Mouse (Mus musculus) brain, embryonic 14.5 days (tissue): Measurements from ENCODE around the gene Capn12. TPM values are rescaled to one million over a fixed set of nuclear protein-coding genes. Genes with fewer than 3 reads are reported as not detected.

Source experiments
- DNase-seq: peaks from one replicate; pipeline ENCODE4 v3.0.0-alpha.2; 2011; ENCODE audit warnings: low read depth
- CTCF ChIP-seq: fragments of 200-500 bp; IDR thresholded peaks from 2 replicates; pipeline ENCODE4 v1.5.1; 2012; ENCODE audit warnings: inconsistent platforms, mild to moderate bottlenecking, moderate library complexity, borderline replicate concordance; ENCODE audit not compliant: insufficient read depth, insufficient read length; ENCODE audit errors: extremely low read depth
- POLR2A ChIP-seq: fragments of 200-500 bp; IDR thresholded peaks from 2 replicates; pipeline ENCODE4 v1.6.1; 2012; ENCODE audit warnings: mild to moderate bottlenecking, inconsistent platforms, borderline replicate concordance; ENCODE audit not compliant: poor library complexity, insufficient read depth, insufficient read length, severe bottlenecking; ENCODE audit errors: extremely low read depth
- polyA plus RNA-seq: library from polyadenylated mRNA; depleted of rRNA; stranded (reverse); fragments of >200 nt; gene quantifications from 2 replicates; pipeline ENCODE4 v1.2.3, GENCODE M21; 2012

Capn12 gene
- polyA plus RNA-seq, 1 experiment, result 0.08 TPM

DNA sequence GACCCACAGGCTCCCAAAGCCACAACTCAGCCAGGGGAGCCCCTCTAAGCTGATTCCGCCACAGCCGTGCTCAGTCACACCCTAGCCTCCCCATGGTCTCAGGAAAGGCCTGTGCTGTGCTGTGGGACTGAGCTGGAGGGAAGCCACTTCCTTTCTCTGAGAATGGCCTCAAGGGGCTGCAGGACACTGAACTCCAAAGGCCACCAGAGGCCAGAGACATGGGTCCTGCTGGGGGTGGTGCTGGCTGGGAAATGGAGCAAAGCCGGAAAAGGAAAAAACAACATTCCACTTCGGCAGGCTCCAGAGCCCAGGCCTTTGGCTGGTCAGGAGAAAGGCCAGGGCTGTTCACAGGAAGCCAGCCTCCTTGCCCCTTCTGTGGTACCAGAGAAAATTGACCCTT lies 30.4 kb downstream of the Capn12 start:
- DNase-seq, result no peak
- TF ChIP-seq CTCF (no peak), POLR2A (no peak)

DNA sequence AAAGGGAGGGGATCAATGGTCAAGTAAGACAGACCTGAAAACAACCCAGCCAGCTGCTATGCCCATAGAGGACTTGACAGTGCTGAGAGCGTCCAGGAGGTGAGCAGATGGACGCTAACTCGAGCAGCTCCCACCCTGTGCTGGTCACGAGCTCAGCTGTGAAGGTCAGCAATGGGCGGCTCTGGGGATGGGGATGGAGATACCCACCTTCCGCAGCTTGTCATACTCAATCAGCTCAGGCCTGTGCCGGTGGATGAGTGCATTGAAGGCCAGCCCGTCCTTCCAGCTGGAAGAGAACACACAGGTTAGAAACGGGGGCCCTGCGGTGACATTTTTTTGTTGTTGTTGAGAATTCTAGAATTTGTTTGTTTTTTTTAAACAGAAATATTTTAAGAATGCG lies 31.9 kb downstream of the Capn12 start:
- no peak for DNase-seq
- TF ChIP-seq CTCF, result no peak
- no peak for TF ChIP-seq POLR2A

DNA sequence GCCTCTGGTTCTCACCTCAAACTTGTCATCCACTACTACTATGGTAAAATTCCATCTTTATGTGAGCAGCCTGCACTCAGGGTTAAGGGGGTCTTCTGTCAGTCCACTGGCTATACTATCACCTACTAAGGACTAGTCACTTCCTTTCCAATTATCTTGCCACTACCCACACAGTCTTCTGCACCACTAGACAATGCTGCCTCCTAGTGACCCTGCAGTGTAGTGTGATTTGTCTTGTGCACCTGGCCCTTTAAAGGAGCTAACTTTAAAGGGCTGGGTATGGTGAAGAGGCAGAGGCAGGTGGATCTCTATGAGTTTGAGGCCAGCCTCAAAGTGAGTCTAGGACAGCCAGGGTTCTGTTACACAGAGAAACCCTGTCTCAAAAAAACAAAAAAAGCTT lies 35.3 kb downstream of the Capn12 start:
- no peak for DNase-seq
- TF ChIP-seq POLR2A (no peak), CTCF (no peak; the same call in 1 of the 2 replicates)

DNA sequence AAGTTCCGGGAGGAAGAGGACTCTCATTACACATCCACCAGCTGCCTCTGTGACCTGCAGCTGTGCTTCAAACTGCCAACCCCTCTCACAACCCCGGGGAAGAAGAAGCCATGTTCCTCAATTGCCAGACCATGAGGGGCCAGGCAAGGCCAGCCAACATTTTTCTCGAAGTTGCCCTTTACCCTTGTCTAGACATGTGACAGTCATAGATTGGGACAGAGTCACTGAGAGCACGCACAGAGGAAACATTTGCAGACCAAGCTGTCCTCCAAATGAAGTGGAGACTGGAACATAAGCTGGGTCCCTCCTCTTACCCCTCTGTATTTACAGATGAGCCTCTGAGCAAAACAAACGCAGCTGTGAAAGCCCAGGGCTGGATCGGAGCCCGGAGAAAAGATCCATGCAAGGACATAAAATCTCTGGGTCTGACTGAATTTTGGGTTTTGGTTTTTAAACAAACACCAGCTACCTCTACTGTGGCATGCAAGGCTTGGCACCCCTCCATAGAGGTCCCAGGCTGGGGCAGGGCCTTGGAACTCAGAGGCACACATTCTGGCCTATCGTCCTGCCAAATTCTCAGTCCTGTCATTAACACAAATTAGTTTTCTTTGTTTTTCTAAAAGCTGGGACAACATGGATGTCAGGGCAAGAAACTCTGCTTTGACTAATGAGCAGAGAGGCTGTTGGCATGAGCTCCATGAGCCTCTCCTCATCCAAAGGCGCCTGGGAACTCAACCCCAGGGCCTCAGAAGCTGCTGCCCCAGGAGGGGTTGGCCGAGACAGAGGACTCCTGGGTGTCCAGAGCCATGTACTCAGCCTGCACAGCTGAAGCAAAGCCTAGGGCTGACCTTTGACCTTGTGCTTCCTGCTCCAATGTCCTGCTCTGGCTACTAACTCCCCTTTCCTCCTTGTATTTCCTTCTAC lies 36.5 kb downstream of the Capn12 start:
- TF ChIP-seq POLR2A, result no peak
- no peak for TF ChIP-seq CTCF
- peak; percentile 86 for DNase-seq

DNA sequence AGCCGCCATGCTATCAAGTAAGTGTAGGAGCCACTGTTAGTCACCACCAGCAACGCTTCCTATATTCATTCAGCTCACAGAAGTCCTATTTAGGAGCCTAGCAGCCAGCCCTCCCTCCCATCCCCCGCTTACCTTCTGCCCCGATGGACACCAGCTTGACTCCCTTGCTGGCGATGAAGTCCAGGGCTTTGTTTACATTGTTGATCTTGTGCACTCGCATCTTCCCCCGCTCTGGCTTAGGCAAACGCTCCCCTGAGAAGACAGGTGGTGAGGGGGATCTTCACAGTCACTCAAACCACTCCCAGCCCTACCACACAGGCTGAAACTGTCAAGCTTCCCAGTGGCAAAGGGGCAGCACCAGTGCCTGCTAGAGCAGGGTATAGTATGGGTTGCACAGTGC lies 37.3 kb downstream of the Capn12 start:
- no peak for DNase-seq
- no peak for TF ChIP-seq POLR2A
- TF ChIP-seq CTCF, result no peak

DNA sequence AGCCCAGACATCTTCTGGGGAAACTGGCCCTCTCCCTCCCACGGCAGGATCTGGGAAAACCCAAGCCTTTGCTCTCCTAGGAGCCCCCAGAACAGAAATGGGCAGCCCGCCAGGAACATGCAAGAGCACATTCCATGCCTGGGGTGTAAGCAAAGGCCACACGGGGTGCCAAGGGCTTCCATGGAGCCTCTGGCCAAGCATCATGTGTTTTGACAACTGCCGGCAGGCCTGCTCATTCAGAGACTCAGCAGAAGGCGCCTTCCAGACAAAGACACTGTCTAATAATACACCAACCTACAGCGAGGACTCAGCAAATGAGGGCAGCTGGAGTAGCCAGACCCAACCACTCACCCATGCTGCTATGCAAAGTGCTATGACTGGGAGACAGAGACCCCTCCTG lies 38.6 kb downstream of the Capn12 start:
- TF ChIP-seq POLR2A, result no peak
- TF ChIP-seq CTCF, result no peak
- DNase-seq, result peak; percentile 96

DNA sequence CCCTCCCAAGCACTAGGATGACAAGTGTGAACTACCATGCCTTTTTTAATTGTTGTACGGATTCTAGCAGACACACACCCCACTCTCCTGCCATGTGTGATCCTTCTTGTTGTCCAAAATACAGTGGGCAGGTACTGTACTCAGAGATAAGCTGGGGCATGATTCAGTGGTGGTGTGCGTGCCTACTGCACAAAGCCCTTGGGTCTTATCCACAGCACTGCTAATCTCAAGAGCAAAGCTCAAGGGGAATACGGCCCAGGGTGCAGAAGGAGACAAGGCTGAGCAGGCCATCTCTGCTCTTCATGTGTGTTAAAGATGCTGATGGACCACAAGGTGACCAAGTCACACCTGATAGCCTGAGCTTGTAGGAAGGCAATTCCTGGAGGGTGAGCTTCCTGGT lies 40.0 kb downstream of the Capn12 start:
- no peak for TF ChIP-seq POLR2A
- no peak for TF ChIP-seq CTCF
- no peak for DNase-seq

DNA sequence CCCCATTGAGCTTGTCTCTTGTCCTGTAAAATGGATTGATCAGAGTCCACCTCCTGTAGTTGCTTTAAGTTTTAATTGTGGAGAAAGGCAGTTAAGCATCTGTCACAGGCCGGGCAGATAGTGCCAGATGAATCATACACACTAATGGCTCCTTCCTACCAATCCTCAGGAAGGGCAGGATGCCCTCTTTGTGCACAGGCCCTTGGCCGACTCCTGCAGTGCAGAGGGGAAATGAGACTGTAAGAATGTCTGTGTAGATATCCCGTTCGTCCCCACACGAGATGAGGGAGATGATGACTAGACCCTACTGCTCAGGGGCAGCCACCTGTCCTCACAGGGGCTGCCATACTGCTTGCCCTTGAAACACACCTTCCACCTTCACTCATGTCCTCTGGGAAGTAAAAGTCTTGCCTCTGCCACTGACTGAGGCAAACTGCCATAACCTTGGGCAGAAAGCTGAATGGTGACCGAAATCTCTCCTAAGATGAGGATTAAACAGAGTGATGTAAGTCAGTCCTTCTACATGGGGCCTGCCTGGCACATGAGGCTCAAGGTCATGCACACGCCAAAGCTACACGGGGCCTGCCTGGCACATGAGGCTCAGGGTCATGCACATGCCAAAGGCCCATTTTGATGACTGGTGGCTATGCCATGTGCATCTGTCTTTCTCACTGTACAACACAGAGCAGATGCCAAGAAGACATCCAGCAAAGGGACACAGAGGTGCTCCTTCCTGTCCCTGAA lies 40.7 kb downstream of the Capn12 start:
- peak; percentile 36 for DNase-seq
- TF ChIP-seq POLR2A (no peak), CTCF (no peak)

DNA sequence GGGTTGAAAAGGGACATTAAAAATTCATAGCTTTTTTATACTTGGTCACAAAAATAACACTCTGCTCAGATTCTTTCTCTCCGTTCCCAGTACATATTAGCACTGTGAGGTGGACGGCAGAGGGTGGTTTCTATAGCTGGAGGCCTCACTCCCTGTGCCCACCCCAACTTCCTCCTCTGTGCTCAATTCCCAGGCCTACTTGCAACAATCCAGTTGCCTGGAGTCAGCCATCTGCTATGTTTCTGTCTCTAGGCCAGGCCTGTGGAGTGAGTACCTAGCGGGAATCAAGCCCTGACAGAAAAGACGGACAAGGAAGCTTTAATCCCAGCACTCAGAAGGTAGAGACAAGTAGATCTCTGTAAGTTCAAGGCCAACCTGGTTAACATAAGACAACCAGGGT lies 41.4 kb downstream of the Capn12 start:
- peak; percentile 49 for DNase-seq
- TF ChIP-seq CTCF, result no peak
- no peak for TF ChIP-seq POLR2A

DNA sequence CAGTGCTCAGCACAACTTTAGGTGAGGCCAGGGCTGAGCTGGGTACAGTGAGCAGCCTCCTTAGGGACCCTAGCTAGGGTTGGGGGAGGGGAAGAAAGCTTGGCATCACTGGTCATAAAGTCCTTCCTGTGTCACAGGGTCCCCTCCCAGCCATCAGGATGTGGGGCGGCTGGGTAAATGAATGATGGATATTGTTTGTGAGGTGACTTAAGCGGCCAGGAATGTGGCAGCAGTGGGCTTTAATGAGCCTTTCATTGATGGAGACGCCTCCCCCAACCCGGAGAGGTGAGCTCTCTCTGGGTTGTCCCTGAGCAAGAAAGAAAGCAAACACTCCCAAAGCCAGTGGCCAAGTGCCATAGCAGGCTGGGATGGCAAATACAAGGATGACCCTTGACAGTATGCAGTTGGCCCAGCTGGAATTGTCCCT lies 42.7 kb downstream of the Capn12 start:
- TF ChIP-seq POLR2A (no peak), CTCF (no peak)
- peak; percentile 71 for DNase-seq

DNA sequence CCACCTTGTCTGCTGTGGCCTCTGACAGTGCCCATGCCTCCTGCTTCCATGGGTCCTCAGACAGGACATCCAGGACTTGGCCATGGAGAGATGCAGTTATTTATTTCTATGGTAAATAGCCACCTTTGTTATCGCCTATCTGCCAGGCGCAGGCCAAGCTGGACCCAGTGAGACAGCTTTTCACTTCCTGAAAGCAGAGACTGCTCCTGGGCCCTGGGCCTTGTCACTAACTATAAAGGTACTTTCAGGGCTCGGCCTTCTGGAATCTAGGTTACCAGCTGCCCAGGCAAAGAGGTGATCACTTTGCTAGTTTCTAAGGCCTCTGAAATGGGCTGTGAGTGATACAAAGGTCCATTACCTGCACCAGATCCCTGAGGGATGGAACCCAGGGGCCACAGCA lies 43.6 kb downstream of the Capn12 start:
- DNase-seq, result no peak
- no peak for TF ChIP-seq CTCF
- no peak for TF ChIP-seq POLR2A

DNA sequence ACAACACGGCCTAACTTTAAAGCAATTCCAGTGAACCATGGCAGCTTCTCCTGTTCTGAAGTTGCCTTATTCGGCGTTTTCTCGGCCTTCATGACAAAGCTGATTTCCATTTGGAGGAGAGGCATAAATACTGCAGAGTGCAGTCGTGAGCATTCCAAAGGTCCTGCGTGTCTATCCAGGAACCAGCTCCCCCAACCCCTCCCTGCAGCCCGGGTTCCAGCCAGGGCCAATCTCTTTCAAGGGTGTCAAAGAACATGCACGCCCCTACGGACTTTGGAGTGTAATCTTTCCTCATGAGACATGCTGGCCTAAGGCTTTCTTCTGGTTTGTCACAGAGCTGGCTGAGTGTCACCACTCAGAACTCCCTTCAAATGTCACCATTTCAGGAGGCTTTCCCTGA lies 44.1 kb downstream of the Capn12 start:
- no peak for DNase-seq
- TF ChIP-seq CTCF (no peak), POLR2A (no peak)

DNA sequence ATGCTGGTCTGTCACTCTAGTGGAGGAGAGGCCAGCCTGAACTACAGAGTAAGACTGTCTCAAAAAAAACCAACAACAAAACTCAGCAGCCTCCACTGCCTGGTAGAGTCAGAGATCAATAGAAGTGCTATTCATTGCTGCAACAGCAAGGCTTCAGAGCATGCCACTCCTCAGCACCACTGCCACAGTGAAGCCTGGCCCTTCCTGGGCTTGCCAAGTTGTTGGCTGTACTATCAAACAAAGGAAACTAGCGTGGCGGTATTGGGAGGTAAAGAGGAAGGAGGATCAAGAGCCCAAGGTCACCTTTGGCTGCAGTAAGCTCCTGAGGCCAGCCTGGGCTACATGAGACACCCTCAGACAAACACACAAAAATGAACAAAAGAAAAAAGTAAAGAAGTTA lies 45.0 kb downstream of the Capn12 start:
- peak; percentile 33 for DNase-seq
- TF ChIP-seq CTCF, result no peak
- no peak for TF ChIP-seq POLR2A
